Mouse (Mus musculus) kidney, embryonic 14.5 days (tissue): Measurements from ENCODE around the gene Metap2. TPM values are rescaled to one million over a fixed set of nuclear protein-coding genes. Genes with fewer than 3 reads are reported as not detected.

Experiments
- ATAC-seq: fragments of 200-750 bp; cut with Nextera tagmentation; 2 replicates; pipeline ENCODE4 v1.8.0; 2017; ENCODE audit warnings: moderate number of reproducible peaks, mild to moderate bottlenecking, moderate TSS enrichment, moderate library complexity; ENCODE audit not compliant: low FRiP score, low TSS enrichment
- H3K27ac ChIP-seq: fragments of 300-500 bp; sonication (generic); 2 replicates; pipeline ENCODE4 v1.5.1; 2014; ENCODE audit warnings: low read depth, mild to moderate bottlenecking, low read length, moderate library complexity, mixed read lengths
- H3K27me3 ChIP-seq: fragments of 300-500 bp; sonication (generic); 2 replicates; pipeline ENCODE4 v1.6.1; 2014; ENCODE audit warnings: mild to moderate bottlenecking, low read length; ENCODE audit not compliant: control insufficient read depth, insufficient read depth
- H3K36me3 ChIP-seq: fragments of 300-500 bp; sonication (generic); 2 replicates; pipeline ENCODE4 v1.6.1; 2014; ENCODE audit warnings: low read length, mixed read lengths; ENCODE audit not compliant: control insufficient read depth, insufficient read depth
- H3K4me1 ChIP-seq: fragments of 300-500 bp; sonication (generic); 2 replicates; pipeline ENCODE4 v1.6.1; 2014; ENCODE audit warnings: low read length, mixed read lengths; ENCODE audit not compliant: control insufficient read depth, insufficient read depth
- H3K4me2 ChIP-seq: fragments of 300-500 bp; sonication (generic); replicated peaks from 2 replicates; pipeline ENCODE4 v1.6.1; 2014; ENCODE audit warnings: low read depth, mild to moderate bottlenecking, low read length
- H3K4me3 ChIP-seq: fragments of 300-500 bp; sonication (generic); 2 replicates; pipeline ENCODE4 v1.5.1; 2014; ENCODE audit warnings: mild to moderate bottlenecking, low read length
- H3K9ac ChIP-seq: fragments of 300-500 bp; sonication (generic); 2 replicates; pipeline ENCODE4 v1.6.1; 2014; ENCODE audit warnings: low read depth, mild to moderate bottlenecking, low read length, moderate library complexity
- H3K9me3 ChIP-seq: fragments of 300-500 bp; sonication (generic); 2 replicates; pipeline ENCODE4 v1.6.1; 2016; ENCODE audit warnings: low read length; ENCODE audit not compliant: control insufficient read depth
- WGBS: fragments of 180-500 bp; shearing (Covaris S2); extraction: QIAGEN DNeasy Blood & Tissue Kit; methylation state at CpG from one replicate; pipeline ENCODE4 v1.1.7; 2014; 5-methylcytosine and 5-hydroxymethylcytosine counted together
- polyA plus RNA-seq: library from polyadenylated mRNA; unstranded; fragments of >200 nt; fragmentation: Nextera tagmentation; extraction: Ambion mirVana; gene quantifications from 2 replicates; pipeline ENCODE4 v1.2.1, GENCODE M21; 2014

Metap2 gene
- polyA plus RNA-seq, 1 experiment from 2014 or later: 212 TPM

DNA sequence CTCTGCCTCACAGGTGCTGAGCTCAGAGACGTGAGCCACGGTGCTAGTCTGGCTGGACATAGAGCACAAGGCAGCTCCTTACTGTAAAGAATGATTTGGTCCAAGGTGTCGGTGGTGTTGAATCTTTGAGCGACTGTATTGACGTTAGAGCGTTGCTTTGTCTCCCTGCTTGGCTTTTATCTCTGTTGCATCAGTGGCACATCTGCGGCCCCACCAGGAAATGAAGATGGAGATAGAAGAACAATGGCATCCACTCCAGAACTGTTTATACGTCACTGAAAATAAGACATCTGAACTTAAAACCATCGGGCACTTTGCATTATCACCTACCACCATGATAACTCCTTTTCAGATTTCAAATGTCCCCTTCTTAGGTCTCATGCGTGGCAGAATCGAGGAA, 3.0 kb upstream of the Metap2 start:
- Histone ChIP-seq H3K36me3 (no peaks in the 10 kb centered on the region), H3K4me1 (no peaks in the 10 kb centered on the region), H3K9ac (no peak overlapping the region), H3K27me3 (no peaks in the 10 kb centered on the region), H3K4me2 (no peak overlapping the region), H3K9me3 (no peaks in the 10 kb centered on the region), H3K4me3 (no peak overlapping the region), H3K27ac (no peak overlapping the region)
- 87% methylated on average over 11 of the region's 11 CpGs for WGBS
- no peak for ATAC-seq

DNA sequence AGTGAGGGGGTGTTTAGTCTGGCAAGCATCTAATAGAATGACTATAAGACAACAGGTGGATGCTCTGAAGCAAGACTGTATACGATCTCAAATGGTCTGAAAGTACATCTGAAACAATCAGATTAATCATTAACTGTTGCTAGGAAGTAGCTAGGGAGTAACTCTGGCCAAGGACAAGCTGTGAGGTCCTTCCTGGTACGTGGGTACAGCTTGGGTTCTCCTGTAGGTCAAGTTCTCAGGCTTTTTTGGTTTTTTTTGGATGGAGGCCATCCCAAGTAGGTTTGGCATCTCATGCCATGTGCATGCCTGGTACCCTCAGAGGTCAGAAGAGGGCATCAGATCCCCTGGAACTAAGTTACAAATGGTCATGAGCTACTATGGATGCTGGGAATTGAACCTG, 2.4 kb upstream of the Metap2 start:
- H3K27ac ChIP-seq: no peak overlapping the region
- no peak overlapping the region for H3K4me2 ChIP-seq
- WGBS: 43% methylated on average over 2 of the region's 2 CpGs
- H3K36me3 ChIP-seq: no peaks in the 10 kb centered on the region
- no peak for ATAC-seq
- no peaks in the 10 kb centered on the region for H3K9me3 ChIP-seq
- no peak overlapping the region for H3K9ac ChIP-seq
- H3K4me3 ChIP-seq: no peak overlapping the region
- H3K4me1 ChIP-seq: no peaks in the 10 kb centered on the region
- H3K27me3 ChIP-seq: no peaks in the 10 kb centered on the region

DNA sequence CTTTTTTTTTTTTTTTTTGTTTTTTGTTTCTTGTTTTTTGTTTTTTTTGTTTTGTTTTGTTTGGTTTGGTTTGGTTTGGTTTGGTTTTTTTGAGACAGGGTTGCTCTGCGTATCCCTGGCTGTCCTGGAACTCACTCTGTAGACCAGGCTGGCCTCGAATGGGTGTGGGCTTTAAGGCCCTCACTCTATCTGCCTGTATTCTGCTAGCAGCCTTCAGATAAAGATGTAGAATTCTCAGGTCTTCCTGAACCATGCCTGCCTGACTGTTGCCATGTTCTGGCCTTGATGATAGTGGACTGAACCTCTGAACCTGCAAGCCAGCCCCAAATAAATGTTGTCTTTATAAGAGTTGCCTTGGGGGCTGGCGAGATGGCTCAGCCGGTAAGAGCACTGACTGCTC, 4.3 kb downstream of the Metap2 start:
- Histone ChIP-seq H3K9ac (no peak overlapping the region), H3K36me3 (no peaks in the 10 kb centered on the region), H3K9me3 (no peaks in the 10 kb centered on the region), H3K4me2 (no peak overlapping the region), H3K27ac (no peak overlapping the region), H3K4me1 (peaks cover 5% of the 10 kb centered on the region), H3K27me3 (no peaks in the 10 kb centered on the region), H3K4me3 (no peak overlapping the region)
- ATAC-seq: no peak
- WGBS: 90% methylated on average over 4 of the region's 4 CpGs

DNA sequence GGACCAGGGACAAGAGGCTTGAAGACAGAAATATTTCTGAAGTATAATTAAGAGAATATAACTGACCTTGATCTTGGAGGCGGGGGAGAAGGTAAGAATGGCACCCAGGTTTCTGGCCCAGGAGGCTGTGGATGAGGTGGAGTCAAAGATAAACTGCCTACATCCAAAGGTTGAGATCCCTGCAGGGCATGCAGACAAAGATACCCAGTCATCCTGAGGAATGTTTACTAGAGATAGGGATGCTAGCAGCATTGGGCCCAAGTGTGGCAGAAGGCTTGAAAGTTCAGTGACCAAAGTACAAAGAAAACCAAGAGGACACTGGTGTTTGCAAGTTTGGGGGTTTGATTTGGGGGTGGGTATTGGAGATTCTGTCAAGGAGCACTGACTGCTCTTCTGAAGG, 5.9 kb downstream of the Metap2 start:
- peaks cover 11% of the 10 kb centered on the region for H3K36me3 ChIP-seq
- ATAC-seq: no peak
- H3K9ac ChIP-seq: no peak overlapping the region
- H3K9me3 ChIP-seq: no peaks in the 10 kb centered on the region
- no peak overlapping the region for H3K4me3 ChIP-seq
- no peak overlapping the region for H3K27ac ChIP-seq
- peaks cover 5% of the 10 kb centered on the region for H3K4me1 ChIP-seq
- no peaks in the 10 kb centered on the region for H3K27me3 ChIP-seq
- no peak overlapping the region for H3K4me2 ChIP-seq
- WGBS: 79% methylated on average over 1 of the region's 1 CpGs

DNA sequence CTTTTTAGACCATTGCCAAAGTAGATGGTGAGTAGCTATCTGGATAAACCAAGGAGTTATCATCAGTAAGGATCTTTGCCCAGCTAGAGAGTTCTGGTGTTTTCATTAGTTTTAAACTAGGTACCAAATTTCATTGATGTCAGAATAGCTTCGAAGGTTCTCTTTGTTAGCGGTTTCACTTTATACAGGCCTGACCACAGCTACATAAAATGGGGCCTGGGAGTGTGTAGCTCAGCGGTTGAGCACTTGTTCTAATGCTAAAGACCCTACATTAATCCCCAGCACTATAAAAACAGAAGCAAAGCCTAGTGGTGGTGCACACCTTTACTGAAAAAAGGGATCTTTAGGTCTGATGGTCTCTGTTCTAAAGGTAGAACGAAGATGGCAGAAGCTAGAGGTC, 6.3 kb downstream of the Metap2 start:
- Histone ChIP-seq H3K9me3 (no peaks in the 10 kb centered on the region), H3K27ac (no peak overlapping the region), H3K4me3 (no peak overlapping the region; the same call in 1 of the 2 replicates), H3K36me3 (peaks cover 15% of the 10 kb centered on the region), H3K4me1 (peaks cover 5% of the 10 kb centered on the region), H3K4me2 (peak overlapping the region; percentile 75), H3K9ac (no peak overlapping the region), H3K27me3 (no peaks in the 10 kb centered on the region)
- WGBS: 70% methylated on average over 4 of the region's 4 CpGs
- no peak for ATAC-seq

DNA sequence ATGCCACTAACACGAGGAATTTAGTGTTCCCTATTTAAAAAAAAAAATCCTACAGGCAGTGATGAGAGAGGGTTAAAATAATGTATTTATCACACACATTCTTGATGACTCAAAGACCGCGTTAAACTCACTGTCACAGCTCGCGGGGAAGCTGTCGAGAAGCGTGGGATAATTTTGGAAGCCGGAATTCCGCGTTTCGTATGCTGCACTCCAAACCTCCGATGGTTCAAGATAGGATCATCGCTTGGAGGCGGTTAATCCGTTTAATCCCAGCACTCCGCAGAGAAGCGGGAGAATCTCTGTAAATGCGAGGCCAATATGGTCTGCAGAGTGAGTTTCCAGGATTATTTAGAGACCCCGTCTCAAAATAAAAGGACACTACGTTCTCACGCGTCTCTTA, 6.9 kb downstream of the Metap2 start:
- Histone ChIP-seq H3K27me3 (no peaks in the 10 kb centered on the region), H3K36me3 (peaks cover 19% of the 10 kb centered on the region), H3K4me1 (peaks cover 5% of the 10 kb centered on the region), H3K9me3 (no peaks in the 10 kb centered on the region), H3K4me3 (peak overlapping the region; percentile 75), H3K4me2 (peak overlapping the region; percentile 75), H3K9ac (peak overlapping the region; percentile 83; the same call in 1 of the 2 replicates), H3K27ac (peak overlapping the region; percentile 73; the same call in 1 of the 2 replicates)
- under 1% methylated on average over 22 of the region's 22 CpGs for WGBS
- no peak for ATAC-seq

DNA sequence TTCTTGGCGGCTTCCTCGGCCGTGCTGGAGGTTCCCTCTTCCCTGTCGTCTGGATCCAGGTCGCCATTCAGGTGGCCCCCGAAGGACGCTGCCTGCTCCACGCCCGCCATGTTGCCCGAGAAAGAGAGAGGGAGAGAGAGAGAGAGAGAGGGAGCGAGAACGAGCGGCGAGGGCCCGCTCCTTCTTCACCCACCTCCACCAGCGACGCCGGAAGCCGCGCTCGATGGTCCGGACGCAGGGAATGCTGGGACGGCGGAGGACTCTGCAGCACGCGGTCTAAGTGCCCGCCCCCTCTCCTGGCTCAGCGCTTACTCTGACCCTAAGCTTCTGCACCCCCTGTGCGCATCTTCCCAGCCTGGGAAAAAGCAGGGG, 7.3 kb downstream of the Metap2 start:
- ATAC-seq: peak; percentile 99

DNA sequence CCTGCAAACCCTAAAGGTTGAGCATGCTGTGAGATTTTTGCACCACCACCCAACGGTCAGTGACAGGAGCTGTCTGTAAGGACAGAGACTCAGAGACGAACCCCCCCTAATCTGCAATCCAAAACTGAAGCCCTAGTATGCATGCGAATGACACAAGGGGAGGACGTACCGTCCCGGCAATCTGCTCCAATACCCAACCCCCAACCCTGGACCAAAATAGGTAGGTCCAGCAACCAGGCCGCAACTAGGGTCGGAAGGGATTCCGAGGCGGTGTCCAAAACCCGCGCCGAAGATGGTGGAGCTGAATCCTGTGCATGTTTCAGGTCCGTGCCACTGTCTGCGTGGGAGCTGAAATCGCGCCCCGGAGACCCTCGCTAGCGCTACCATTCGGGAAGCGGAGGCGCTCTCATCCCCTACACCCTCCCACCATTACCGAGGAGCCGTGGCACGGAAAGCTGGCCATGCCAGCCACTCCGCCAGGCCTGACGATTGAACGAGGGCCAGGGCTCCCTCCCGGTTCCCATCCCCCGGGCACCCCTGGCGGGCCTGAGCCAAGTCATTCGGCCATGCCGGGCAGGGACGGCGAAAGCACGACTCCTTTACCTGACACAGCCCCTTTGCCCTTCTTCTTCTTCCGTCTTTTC, 7.8 kb downstream of the Metap2 start:
- Histone ChIP-seq H3K4me1 (peaks cover 5% of the 10 kb centered on the region), H3K4me2 (peak overlapping the region; percentile 75), H3K9ac (peak overlapping the region; percentile 83), H3K36me3 (peaks cover 26% of the 10 kb centered on the region), H3K27me3 (no peaks in the 10 kb centered on the region), H3K9me3 (no peaks in the 10 kb centered on the region), H3K27ac (peak overlapping the region; percentile 73), H3K4me3 (peak overlapping the region; percentile 75)
- ATAC-seq: peak; percentile 72
- under 1% methylated on average over 38 of the region's 38 CpGs for WGBS

More for the DNA sequence above, 7.3 kb downstream of the Metap2 start:
- peak overlapping the region; percentile 73 for H3K27ac ChIP-seq
- H3K9me3 ChIP-seq: no peaks in the 10 kb centered on the region
- peak overlapping the region; percentile 83 for H3K9ac ChIP-seq
- H3K27me3 ChIP-seq: no peaks in the 10 kb centered on the region
- H3K4me3 ChIP-seq: peak overlapping the region; percentile 75
- H3K4me1 ChIP-seq: peaks cover 5% of the 10 kb centered on the region
- WGBS: 1% methylated on average over 22 of the region's 30 CpGs
- H3K36me3 ChIP-seq: peaks cover 23% of the 10 kb centered on the region
- H3K4me2 ChIP-seq: peak overlapping the region; percentile 75

DNA sequence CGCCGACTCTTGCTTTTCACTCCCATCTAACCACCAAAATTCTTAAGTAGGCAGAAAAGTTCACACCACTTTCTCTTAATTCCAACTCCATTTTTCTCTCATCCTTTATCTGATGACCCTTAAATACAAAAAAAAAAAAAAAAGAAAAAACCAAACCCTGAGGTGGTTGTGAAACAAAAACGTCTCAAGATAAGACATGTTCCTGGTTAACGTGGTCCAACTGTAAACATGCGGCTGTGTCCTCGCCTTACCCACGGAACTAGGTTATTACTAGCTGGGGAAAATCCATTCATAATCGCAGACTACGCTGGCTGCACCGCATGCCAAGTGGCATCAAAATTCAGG, 8.3 kb downstream of the Metap2 start:
- Histone ChIP-seq H3K4me3 (peak overlapping the region; percentile 75), H3K36me3 (peaks cover 31% of the 10 kb centered on the region), H3K4me2 (peak overlapping the region; percentile 75), H3K27ac (no peak overlapping the region), H3K9me3 (no peaks in the 10 kb centered on the region), H3K27me3 (no peaks in the 10 kb centered on the region), H3K4me1 (peaks cover 5% of the 10 kb centered on the region), H3K9ac (peak overlapping the region; percentile 83)
- ATAC-seq: no peak
- WGBS: 16% methylated on average over 10 of the region's 10 CpGs
